Mouse (Mus musculus) layer of hippocampus, postnatal 25 days (tissue): ENCODE results near the gene Dhx33. TPM values are rescaled to one million over a fixed set of nuclear protein-coding genes. Genes with fewer than 3 reads are reported as not detected.

ENCODE experiments used
- DNase-seq, 2 experiments: peaks; one replicate each; pipeline ENCODE4 v3.0.0; 2022; ENCODE audit warnings: mixed read lengths in 2 of 2, low spot score in 1 of 2; ENCODE audit errors: extremely low spot score in 1 of 2
- total RNA-seq, 2 experiments: library from RNA; stranded (reverse); gene quantifications; 2 replicates each; pipeline ENCODE4 v1.2.3; 2021

Dhx33 gene
- 10 to 100 TPM; 54.2 to 56.4 TPM for total RNA-seq

- peak; percentile 89 to 90 for DNase-seq
Observed at GRCm38 (mm10) chr11:71004316-71004773, at the start of gene Dhx33. Dhx33 (minus strand) TSS chr11:71004437.

GRCm38 (mm10) chr11:71052554-71052953, 48.3 kb upstream of the Dhx33 start:
- DNase-seq = no peak

- no peak for DNase-seq
Observed at GRCm38 (mm10) chr11:71039526-71040298, 35.5 kb upstream of the Dhx33 start.

- DNase-seq = peak; percentile 30 to 58
Observed at GRCm38 (mm10) chr11:71033163-71033761, 29.0 kb upstream of the Dhx33 start, which contains the start of gene 6330403K07Rik. 6330403K07Rik (minus strand) TSS chr11:71033513.

DNA sequence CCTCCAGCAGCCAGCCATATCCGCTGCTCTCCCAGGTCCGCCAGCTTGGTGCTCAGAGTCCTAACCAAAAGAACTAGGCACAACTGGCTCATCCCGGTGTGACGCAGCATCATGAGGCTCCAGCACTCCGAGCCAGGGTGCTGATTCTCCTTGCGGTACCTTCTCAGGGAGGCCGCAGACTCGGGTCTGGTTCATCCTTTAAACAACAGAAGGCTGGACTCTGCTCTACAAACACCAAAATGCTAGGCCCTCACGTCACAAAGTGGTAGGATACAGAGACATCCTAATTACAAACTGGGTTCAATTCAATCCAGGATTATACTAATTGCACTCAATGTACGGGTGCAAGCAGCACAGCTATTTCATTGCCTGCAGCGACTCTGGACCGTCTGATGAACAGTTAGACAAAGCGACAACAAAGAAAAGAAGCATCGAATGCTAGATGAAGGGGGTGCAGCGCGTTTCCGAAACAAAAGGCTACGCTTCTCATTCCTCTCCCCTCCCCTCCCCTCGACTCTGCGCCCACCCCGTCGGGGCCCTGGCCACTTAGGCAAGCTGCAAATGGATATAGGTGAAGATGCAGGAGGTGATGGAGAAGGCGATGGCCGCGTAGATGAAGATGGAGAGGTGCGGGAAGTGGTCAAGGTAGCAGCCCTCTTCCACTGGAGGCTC, 28.4 kb upstream of the Dhx33 start:
- peak; percentile 16 to 34 for DNase-seq

DNA sequence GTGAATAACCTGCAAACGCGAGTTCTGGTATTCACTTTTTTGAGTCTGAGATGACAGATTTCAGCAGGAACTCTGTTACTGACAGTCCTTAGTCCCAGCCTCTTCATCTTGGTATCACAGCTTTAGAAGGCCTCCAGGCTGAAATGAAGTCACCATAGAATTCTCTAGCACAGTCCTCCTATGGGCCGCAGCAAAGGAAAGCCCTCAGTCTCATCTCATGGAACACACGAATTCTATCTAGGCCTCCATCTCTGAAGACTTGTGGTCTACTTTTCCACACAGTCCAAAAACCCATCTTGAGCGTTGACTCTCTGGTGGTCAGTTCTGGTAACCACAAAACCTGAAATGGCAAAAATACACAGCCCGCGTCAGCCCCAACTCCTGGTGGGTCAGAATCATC, 27.8 kb upstream of the Dhx33 start:
- no peak for DNase-seq

- no peak for DNase-seq
Observed at GRCm38 (mm10) chr11:71029403-71030118, 25.3 kb upstream of the Dhx33 start.

GRCm38 (mm10) chr11:71028280-71028679, 24.0 kb upstream of the Dhx33 start:
- DNase-seq = no peak

DNA sequence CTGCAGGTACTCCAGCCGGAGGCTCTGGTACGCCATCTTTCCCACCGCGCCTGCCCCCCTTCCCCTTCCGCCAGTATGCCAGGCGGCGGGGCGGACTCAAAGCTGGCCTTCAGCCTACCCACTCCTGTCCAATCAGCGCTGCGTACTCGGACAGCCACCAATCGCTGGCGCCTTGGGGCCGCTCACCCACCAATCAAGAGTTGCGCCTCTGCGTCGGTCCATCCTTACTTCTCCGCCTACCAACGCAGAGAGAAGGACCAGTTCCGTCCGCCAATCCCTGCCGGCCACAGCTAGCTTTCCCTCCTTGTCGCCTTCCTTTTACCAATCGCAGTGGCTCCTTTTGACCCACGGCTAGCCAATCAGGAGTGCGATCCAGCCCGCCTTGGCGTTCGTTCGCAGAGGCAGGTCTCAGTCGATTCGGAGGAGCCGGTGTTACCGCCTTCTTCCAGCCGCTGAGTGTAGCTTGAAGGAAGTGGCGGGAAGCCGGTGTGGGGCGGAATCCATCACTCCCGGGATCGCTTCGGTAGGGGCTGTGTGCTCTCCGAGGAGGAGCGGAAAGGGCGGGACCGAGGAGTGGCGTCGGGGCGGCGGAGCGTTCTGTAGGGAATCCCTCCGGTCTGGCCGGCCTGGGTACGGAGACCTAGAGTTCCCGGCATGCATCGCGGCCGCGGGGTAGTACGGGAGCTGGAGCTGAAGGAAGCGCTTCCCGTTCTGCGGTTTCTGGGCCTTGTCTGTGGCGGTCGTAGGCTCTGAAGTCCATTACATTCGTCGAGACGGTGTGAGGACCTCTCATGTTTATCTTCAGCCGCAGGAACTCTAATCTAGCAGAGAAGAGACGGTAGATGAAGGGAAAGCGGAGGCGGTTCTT, 15.2 kb upstream of the Dhx33 start, which contains the start of the genes Mis12 and Derl2:
Gene Mis12, plus strand, starts transcription at position 411 of the 868 bp plus-strand sequence.
Gene Derl2, minus strand, starts transcription at position 641 of the 868 bp plus-strand sequence.
- DNase-seq = peak; percentile 87 to 93

- no peak for DNase-seq
Observed at GRCm38 (mm10) chr11:71018416-71019200, 14.4 kb upstream of the Dhx33 start.

DNA sequence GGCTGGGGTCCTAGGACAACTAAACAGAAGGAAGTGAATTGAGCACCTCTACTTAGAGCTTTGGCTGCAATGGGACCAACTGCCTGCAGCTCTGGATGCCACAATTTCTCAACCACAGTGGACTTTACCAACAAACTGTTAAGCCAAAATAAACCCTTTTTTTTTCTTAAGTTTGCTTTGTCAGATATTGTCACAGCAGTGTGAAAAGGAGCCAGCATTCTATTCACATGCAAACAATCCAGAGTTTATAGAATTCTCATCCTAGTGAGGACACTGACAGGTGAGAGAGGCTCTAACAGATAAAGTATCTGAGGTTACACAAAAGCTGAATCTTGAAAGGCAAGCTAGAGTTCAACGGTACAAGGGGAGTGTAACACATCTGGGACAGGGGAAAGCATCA, 12.8 kb upstream of the Dhx33 start:
- no peak for DNase-seq

DNA sequence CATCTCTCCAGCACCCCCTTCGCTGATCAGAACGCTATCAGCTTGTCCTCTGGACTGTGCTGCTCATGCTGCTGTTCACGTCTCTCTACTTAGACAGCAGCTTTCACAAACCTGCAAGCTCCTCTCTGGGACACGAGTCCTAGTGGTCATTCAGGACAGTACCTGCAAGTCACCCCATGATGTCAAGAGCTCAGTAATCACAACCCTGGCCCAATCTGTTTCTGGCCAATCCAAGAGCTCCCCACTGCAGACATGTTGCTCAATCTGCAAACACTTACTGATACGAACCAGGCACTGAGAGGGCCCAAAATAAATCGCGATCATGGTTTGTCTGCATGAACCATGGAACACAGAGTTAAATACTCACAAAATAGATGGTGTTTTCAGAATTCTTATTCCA, 8.5 kb upstream of the Dhx33 start:
- DNase-seq = no peak

DNA sequence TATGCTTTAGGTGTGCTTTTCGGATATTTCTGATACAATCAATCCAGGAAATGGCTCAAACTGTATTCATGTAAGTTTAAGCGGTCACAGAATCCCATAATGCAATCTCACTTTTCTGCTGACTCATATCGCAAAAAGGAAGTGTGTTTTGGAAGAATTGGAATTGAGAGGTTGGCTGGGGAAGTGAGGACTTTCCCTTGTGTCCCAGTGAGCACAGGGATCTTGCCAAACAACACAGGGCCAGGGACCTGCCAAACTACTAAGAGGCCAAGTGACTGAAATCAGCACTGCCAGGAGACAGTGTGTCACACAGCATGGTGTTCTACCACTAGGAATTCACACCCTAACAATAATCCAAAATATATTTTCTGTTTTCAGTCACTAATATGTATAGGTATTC, 4.1 kb upstream of the Dhx33 start:
- no peak for DNase-seq

DNA sequence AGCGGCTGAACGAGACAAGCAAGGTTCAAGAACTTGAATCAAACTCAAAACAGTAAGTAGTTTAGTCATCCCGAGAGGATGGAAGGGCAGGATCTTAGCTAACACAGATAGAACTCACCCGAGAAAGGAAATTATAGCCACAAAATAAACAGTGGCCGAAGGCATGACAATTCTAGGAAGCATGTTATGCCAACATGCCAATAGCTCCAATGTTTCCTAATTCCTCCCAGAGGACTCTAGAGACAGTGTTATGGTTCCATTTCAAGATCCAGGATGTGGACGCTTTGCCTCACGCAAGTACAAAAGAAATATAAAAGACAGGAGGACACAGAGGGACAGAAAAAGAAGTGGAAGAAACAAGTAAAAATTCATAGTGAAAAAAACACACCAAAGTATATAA, 3.6 kb upstream of the Dhx33 start:
- no peak for DNase-seq

DNA sequence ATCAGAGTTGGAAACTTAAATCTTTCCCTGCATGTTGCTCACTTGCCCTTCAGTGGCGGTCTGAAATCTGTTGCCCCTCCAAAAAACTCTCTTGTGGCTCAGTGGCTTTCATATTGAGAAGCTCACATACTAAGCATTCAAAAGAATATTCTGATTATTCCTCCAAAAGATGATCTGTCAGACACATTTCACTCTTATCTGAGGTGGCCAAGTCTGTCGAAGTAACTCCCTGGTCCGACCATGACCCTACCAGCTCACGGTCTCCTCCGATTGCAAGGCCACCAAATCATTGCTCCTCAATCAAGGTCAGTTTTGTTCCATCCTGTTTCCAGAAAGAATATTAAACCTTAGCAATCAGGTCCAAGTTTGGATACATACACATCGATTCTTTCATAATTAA, 2.8 kb upstream of the Dhx33 start:
- DNase-seq = no peak

DNA sequence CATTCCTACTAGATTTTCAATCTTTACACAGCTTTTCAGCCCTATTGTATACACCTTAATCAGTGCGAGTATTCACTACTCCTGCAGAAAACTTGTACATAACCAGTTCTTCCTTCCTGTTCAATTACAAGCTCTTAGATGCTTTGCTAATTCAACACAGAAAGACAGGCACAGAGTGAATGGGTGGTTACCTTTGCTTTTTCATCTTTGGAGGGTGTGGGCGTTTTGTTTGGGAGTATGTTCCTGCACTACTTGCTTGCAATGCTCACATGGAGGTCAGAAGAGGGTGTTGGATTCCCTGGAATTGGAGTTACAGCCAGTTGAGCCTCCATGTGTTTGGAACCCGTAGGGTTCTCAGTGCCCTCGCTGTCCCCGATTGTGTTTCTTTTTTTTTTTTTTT, 809 bp upstream of the Dhx33 start:
- no peak for DNase-seq

DNA sequence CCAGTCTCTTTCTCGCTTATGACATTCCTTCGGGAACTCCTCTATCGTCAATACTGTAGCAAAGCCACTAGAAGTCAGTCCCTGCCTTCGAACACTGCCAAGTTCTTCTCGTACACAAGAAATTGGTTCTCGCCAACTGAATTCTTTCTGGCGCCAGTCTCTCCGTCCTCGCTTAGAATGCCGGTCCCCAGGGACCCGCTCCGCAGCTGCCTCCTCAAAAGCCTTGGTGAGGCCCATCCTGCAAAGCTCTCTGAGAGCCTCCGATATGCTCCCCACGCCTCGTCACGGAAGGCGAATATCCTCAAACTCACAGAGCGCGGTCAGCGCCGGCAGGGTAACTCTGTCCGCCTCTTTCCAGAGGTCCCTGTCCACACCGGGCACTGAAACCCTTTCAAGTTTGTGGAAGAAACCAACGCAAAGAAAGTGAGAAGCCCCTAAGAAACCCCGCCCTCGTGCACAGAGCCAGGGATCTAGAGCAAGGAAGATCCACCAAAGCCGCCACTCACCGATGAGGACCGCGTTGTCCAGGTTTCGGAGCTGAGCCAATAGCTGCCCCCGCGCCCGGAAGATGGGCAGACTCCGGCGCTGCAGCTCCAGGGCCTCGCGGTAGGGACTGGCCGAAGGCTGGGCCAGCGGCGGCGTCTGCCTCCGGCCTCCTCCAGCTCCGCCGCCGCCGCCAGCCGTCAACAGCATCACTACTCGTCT, 474 bp downstream of the Dhx33 start:
- no peak for DNase-seq

- peak in 1 of 2 experiments; percentile 41 for DNase-seq
Observed at GRCm38 (mm10) chr11:71001167-71001566, 3.1 kb downstream of the Dhx33 start.
